In the genomic region with DNA sequence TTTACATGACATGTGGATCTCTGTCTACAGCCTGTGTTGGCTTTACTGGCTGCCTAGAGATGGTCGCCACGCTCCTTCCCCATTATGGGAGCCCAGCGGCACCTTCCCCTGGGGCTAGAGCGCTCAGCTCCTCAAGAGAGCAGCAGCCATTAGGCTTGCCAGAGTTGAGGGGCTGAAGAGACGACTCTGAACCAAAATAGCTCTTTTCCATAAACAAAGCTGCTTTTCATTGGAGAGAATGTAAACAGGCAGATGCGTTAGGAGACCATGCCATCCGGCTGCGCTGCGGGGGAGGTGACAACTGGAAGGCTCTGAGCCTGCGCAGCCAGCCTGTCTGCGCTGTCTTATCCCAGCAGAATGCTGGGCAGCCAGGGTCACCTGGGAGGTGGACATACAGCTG, we compare ENCODE assay signal across 12 mouse cellular contexts. TPM values are rescaled to one million over a fixed set of nuclear protein-coding genes. Genes with fewer than 3 reads are reported as not detected.
DNase-seq lines count a peak whose midpoint lies in the region; ATAC-seq and TF ChIP-seq lines count a peak whose summit lies in the region.
"Had no signal": no experiment of that assay in that cellular context is flagged by ENCODE, and none has a peak within 500 bp of the region (broad histone marks: within the 10 kb centered on the region; RNA-seq: fewer than 3 reads in every experiment).

No protein-coding gene starts in this region.

- WGBS in forebrain, embryonic 15.5 days: 47% methylated on average over 11 of the region's 11 CpGs
- WGBS in forebrain, embryonic 11.5 days: 62% methylated on average over 11 of the region's 11 CpGs
- WGBS in midbrain, embryonic 14.5 days: 78% methylated on average over 11 of the region's 11 CpGs
- WGBS in midbrain, postnatal 0 days: 61% methylated on average over 11 of the region's 11 CpGs

- H3K36me3 ChIP-seq in forebrain, embryonic 15.5 days: no peaks in the 10 kb centered on the region
- H3K36me3 ChIP-seq in forebrain, embryonic 11.5 days (ENCODE audit: control insufficient read depth, insufficient read depth, low read length): no peaks in the 10 kb centered on the region
- H3K36me3 ChIP-seq in midbrain, embryonic 14.5 days (ENCODE audit: control insufficient read depth, insufficient read depth, low read length): no peaks in the 10 kb centered on the region
- H3K36me3 ChIP-seq in midbrain, postnatal 0 days (ENCODE audit: insufficient read depth, low read length): no peaks in the 10 kb centered on the region

- TF ChIP-seq CTCF in midbrain, postnatal 0 days (IDR thresholded peaks at IDR 0.05): no peak

- H3K9me3 ChIP-seq in forebrain, embryonic 15.5 days: no peaks in the 10 kb centered on the region
- H3K9me3 ChIP-seq in forebrain, embryonic 11.5 days (ENCODE audit: control insufficient read depth, low read length): no peaks in the 10 kb centered on the region
- H3K9me3 ChIP-seq in midbrain, embryonic 14.5 days (ENCODE audit: control insufficient read depth, low read length): no peaks in the 10 kb centered on the region
- no peaks in the 10 kb centered on the region for H3K9me3 ChIP-seq in midbrain, postnatal 0 days (ENCODE audit: low read length)

- intact Hi-C loops in left cerebral cortex, postnatal 36 days (cut with DNase I): no loop called here

- H3K27me3 ChIP-seq in forebrain, embryonic 15.5 days: no peaks in the 10 kb centered on the region; the same call in 1 of the 2 replicates
- no peaks in the 10 kb centered on the region for H3K27me3 ChIP-seq in forebrain, embryonic 11.5 days (ENCODE audit: control insufficient read depth, insufficient read depth, low read length)
- H3K27me3 ChIP-seq in midbrain, embryonic 14.5 days (ENCODE audit: control insufficient read depth, insufficient read depth, low read length): no peaks in the 10 kb centered on the region
- no peaks in the 10 kb centered on the region for H3K27me3 ChIP-seq in midbrain, postnatal 0 days (ENCODE audit: insufficient read depth, low read length)

- H3K9ac ChIP-seq in forebrain, embryonic 15.5 days (replicated peaks): no peak overlapping the region
- H3K9ac ChIP-seq in forebrain, embryonic 11.5 days (ENCODE audit: low read length): no peak overlapping the region
- H3K9ac ChIP-seq in midbrain, embryonic 14.5 days (replicated peaks; ENCODE audit: low read length): no peak overlapping the region
- H3K9ac ChIP-seq in midbrain, postnatal 0 days (replicated peaks; ENCODE audit: low read length, poor library complexity, severe bottlenecking): no peak overlapping the region

- H3K4me3 ChIP-seq in forebrain, embryonic 15.5 days: no peak overlapping the region
- no peak overlapping the region for H3K4me3 ChIP-seq in forebrain, embryonic 11.5 days (ENCODE audit: low read depth, low read length)
- no peak overlapping the region for H3K4me3 ChIP-seq in midbrain, embryonic 14.5 days (replicated peaks; ENCODE audit: low read depth, low read length)
- H3K4me3 ChIP-seq in midbrain, postnatal 0 days (ENCODE audit: low read depth, low read length): no peak overlapping the region

- no peak for DNase-seq in forebrain, embryonic 11.5 days (ENCODE audit: low spot score)
- DNase-seq in midbrain, embryonic 14.5 days: peak; percentile 14
- DNase-seq in midbrain, postnatal 0 days (ENCODE audit: low spot score): no peak
- DNase-seq in left cerebral cortex, postnatal 36 days (ENCODE audit: low spot score in 2 of 2): peak; percentile 9 to 13
- peak; percentile 27 for DNase-seq in telencephalon, adult 2 months (ENCODE audit: low read depth, low spot score)
- no peak for DNase-seq in spleen, postnatal 14 days (ENCODE audit: low spot score in 2 of 2)
- no peak for DNase-seq in heart, adult 11 months
- DNase-seq: cerebellum, adult 9-11 months had no signal

- peak; percentile 26; the same call in 1 of the 2 replicates for ATAC-seq in forebrain, embryonic 15.5 days (replicated peaks)
- no peak for ATAC-seq in forebrain, embryonic 11.5 days (replicated peaks; ENCODE audit: low FRiP score)
- no peak for ATAC-seq in midbrain, embryonic 14.5 days (ENCODE audit: low FRiP score, low TSS enrichment)
- no peak for ATAC-seq in midbrain, postnatal 0 days (ENCODE audit: low FRiP score)

- no peak overlapping the region for H3K4me2 ChIP-seq in forebrain, embryonic 15.5 days (replicated peaks)
- no peak overlapping the region for H3K4me2 ChIP-seq in forebrain, embryonic 11.5 days (ENCODE audit: low read depth, low read length, severe bottlenecking)
- no peak overlapping the region for H3K4me2 ChIP-seq in midbrain, embryonic 14.5 days (ENCODE audit: low read length)
- H3K4me2 ChIP-seq in midbrain, postnatal 0 days (ENCODE audit: low read depth, low read length, poor library complexity, severe bottlenecking): no peak overlapping the region

- H3K4me1 ChIP-seq in forebrain, embryonic 15.5 days: 0 out of 2 replicates have a peak, but pooled peaks cover 5% of the 10 kb centered on the region
- H3K4me1 ChIP-seq in forebrain, embryonic 11.5 days (replicated peaks; ENCODE audit: control insufficient read depth, insufficient read depth, low read length): no peaks in the 10 kb centered on the region
- H3K4me1 ChIP-seq in midbrain, embryonic 14.5 days (ENCODE audit: control insufficient read depth, insufficient read depth, low read length): no peaks in the 10 kb centered on the region
- H3K4me1 ChIP-seq in midbrain, postnatal 0 days (ENCODE audit: insufficient read depth, low read length): no peaks in the 10 kb centered on the region

- H3K27ac ChIP-seq in forebrain, embryonic 15.5 days (replicated peaks): no peak overlapping the region
- no peak overlapping the region for H3K27ac ChIP-seq in forebrain, embryonic 11.5 days (ENCODE audit: low read depth, low read length)
- no peak overlapping the region for H3K27ac ChIP-seq in midbrain, embryonic 14.5 days (replicated peaks; ENCODE audit: low read depth, low read length)
- H3K27ac ChIP-seq in midbrain, postnatal 0 days (ENCODE audit: low read depth, low read length): no peak overlapping the region
- H3K27ac ChIP-seq: macrophage had no signal

RNA-seq across cellular contexts. Expression of a gene that starts 55.1 kb away (rescaled TPM):
- polyA plus RNA-seq in forebrain, embryonic 15.5 days (2015; fragmentation: Nextera tagmentation; extraction: Ambion mirVana): not detected in 2 replicates
- polyA plus RNA-seq in forebrain, embryonic 11.5 days (2014; fragmentation: Nextera tagmentation; extraction: Ambion mirVana): not detected in 2 replicates
- polyA plus RNA-seq in midbrain, embryonic 14.5 days (2014; fragmentation: Nextera tagmentation; extraction: Ambion mirVana): not detected in 2 replicates
- total RNA-seq in midbrain, postnatal 0 days (2014; rRNA removed): not detected in 2 replicates
- not detected in 2 replicates for polyA plus RNA-seq in midbrain, postnatal 0 days (2015; fragmentation: Nextera tagmentation; extraction: Ambion mirVana)
- not detected for total RNA-seq in left cerebral cortex, postnatal 36 days (2021)
- polyA plus RNA-seq: large intestine, adult 2 months; macrophage; spleen, adult 2 months had no signal

Comparison
In these comparisons a context has a peak if more than half of its experiments do, and no peak if none do; other contexts are left out.
1. DNase-seq: peak in midbrain, embryonic 14.5 days (single experiment), left cerebral cortex, postnatal 36 days (2 of 2) and telencephalon, adult 2 months (single experiment); none in forebrain, embryonic 11.5 days (single experiment), midbrain, postnatal 0 days (single experiment), spleen, postnatal 14 days (0 of 2) and heart, adult 11 months (single experiment).